In the genomic region with DNA sequence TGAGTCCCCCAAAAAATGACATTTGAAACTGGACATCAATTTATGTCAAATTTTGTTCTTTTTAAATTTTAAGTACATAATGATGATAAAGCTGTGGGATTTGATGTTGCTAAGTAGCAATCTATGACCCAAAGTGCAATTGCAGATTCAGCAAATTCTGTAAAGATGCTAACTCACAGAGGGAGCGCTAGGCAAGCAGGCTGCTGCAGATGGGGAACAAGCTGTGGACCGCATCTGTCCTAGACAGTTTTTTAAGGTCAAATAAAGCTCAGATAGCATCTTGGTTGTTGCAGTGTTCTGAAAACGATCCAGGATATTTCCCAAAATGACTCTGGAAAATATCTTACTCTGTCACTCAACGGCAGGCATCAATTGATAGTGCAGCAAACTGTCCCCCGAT, we compare ENCODE assay signal across 8 mouse cellular contexts. TPM values are rescaled to one million over a fixed set of nuclear protein-coding genes. Genes with fewer than 3 reads are reported as not detected.
DNase-seq lines count a peak whose midpoint lies in the region; ATAC-seq lines count a peak whose summit lies in the region.

No protein-coding gene starts in this region.

- no peak for DNase-seq in kidney, adult 8-10 months
- DNase-seq in brain, embryonic 18.5 days (ENCODE audit: low read depth, low spot score), result peak; percentile 6
- no peak for DNase-seq in natural killer cell, adult 2 months (ENCODE audit: low spot score in 2 of 2)
- no peak for DNase-seq in urinary bladder, postnatal 14 days (ENCODE audit: low spot score)
- DNase-seq in B cell, adult 2 months, result no peak

- WGBS in kidney, embryonic 16.5 days, result 64% methylated on average over 5 of the region's 5 CpGs
- WGBS in hindbrain, embryonic 12.5 days, result 68% methylated on average over 5 of the region's 5 CpGs
- WGBS in liver, embryonic 15.5 days (ENCODE audit: insufficient replicate concordance), result 65% methylated on average over 5 of the region's 5 CpGs

- peaks cover 11% of the 10 kb centered on the region; the same call in 1 of the 2 replicates for H3K4me1 ChIP-seq in kidney, embryonic 16.5 days (ENCODE audit: insufficient read depth, low read length)
- H3K4me1 ChIP-seq in hindbrain, embryonic 12.5 days, result peaks cover 10% of the 10 kb centered on the region
- peaks cover 25% of the 10 kb centered on the region for H3K4me1 ChIP-seq in liver, embryonic 15.5 days (replicated peaks)

- no peak for ATAC-seq in kidney, embryonic 16.5 days (ENCODE audit: low FRiP score, low TSS enrichment)
- ATAC-seq in hindbrain, embryonic 12.5 days (ENCODE audit: low FRiP score), result no peak
- no peak for ATAC-seq in liver, embryonic 15.5 days (ENCODE audit: insufficient read depth)

- H3K4me2 ChIP-seq in kidney, embryonic 16.5 days (replicated peaks; ENCODE audit: low read depth, low read length), result peak overlapping the region; percentile 67; the same call in 1 of the 2 replicates
- H3K4me2 ChIP-seq in hindbrain, embryonic 12.5 days (replicated peaks), result peak overlapping the region; percentile 61
- peak overlapping the region; percentile 89 for H3K4me2 ChIP-seq in liver, embryonic 15.5 days

- H3K9me3 ChIP-seq in kidney, embryonic 16.5 days (ENCODE audit: low read length), result no peaks in the 10 kb centered on the region
- no peaks in the 10 kb centered on the region for H3K9me3 ChIP-seq in hindbrain, embryonic 12.5 days (replicated peaks)
- H3K9me3 ChIP-seq in liver, embryonic 15.5 days (replicated peaks), result no peaks in the 10 kb centered on the region

- H3K4me3 ChIP-seq in kidney, embryonic 16.5 days (ENCODE audit: low read length), result no peak overlapping the region
- no peak overlapping the region for H3K4me3 ChIP-seq in hindbrain, embryonic 12.5 days
- peak overlapping the region; percentile 71 for H3K4me3 ChIP-seq in liver, embryonic 15.5 days (replicated peaks)

- no peak overlapping the region for H3K9ac ChIP-seq in kidney, embryonic 16.5 days (replicated peaks; ENCODE audit: low read length)
- no peak overlapping the region for H3K9ac ChIP-seq in hindbrain, embryonic 12.5 days
- no peak overlapping the region for H3K9ac ChIP-seq in liver, embryonic 15.5 days

- H3K36me3 ChIP-seq in kidney, embryonic 16.5 days (ENCODE audit: insufficient read depth, low read length), result no peaks in the 10 kb centered on the region
- no peaks in the 10 kb centered on the region for H3K36me3 ChIP-seq in hindbrain, embryonic 12.5 days
- H3K36me3 ChIP-seq in liver, embryonic 15.5 days (replicated peaks), result no peaks in the 10 kb centered on the region

- no peak overlapping the region; the same call in 1 of the 2 replicates for H3K27ac ChIP-seq in kidney, embryonic 16.5 days (ENCODE audit: low read length)
- H3K27ac ChIP-seq in hindbrain, embryonic 12.5 days, result peak overlapping the region; percentile 100
- peak overlapping the region; percentile 96 for H3K27ac ChIP-seq in liver, embryonic 15.5 days (replicated peaks)

- no peaks in the 10 kb centered on the region for H3K27me3 ChIP-seq in kidney, embryonic 16.5 days (ENCODE audit: insufficient read depth, low read length)
- H3K27me3 ChIP-seq in hindbrain, embryonic 12.5 days, result no peaks in the 10 kb centered on the region
- no peaks in the 10 kb centered on the region for H3K27me3 ChIP-seq in liver, embryonic 15.5 days

RNA-seq across cellular contexts. Expression of gene Rtn3, which starts 1.0 kb away (rescaled TPM):
- 169 and 172 TPM in 2 replicates for polyA plus RNA-seq in kidney, embryonic 16.5 days (2015; fragmentation: Nextera tagmentation; extraction: Ambion mirVana)
- 380 and 385 TPM in 2 replicates for polyA plus RNA-seq in hindbrain, embryonic 12.5 days (2016; fragmentation: Nextera tagmentation; extraction: Ambion mirVana)
- polyA plus RNA-seq in liver, embryonic 15.5 days (2015; fragmentation: Nextera tagmentation; extraction: Ambion mirVana), result 69.6 and 71.7 TPM in 2 replicates

RNA-seq across cellular contexts. Expression of gene Atl3, which starts 9.8 kb away (rescaled TPM):
- polyA plus RNA-seq in kidney, embryonic 16.5 days (2015; fragmentation: Nextera tagmentation; extraction: Ambion mirVana), result 13.1 and 13.2 TPM in 2 replicates
- polyA plus RNA-seq in hindbrain, embryonic 12.5 days (2016; fragmentation: Nextera tagmentation; extraction: Ambion mirVana), result 9.4 and 10.5 TPM in 2 replicates
- 4.6 and 5.1 TPM in 2 replicates for polyA plus RNA-seq in liver, embryonic 15.5 days (2015; fragmentation: Nextera tagmentation; extraction: Ambion mirVana)
